Mouse (Mus musculus): ENCODE measurements around the gene Exoc1. TPM values are rescaled to one million over a fixed set of nuclear protein-coding genes. Genes with fewer than 3 reads are reported as not detected.

The Exoc1 gene
- polyA plus RNA-seq, 1 experiment from 2014 or later: 27.5 TPM

- 77% methylated on average over 2 of the region's 2 CpGs for WGBS
- Histone ChIP-seq H3K9ac (ENCODE audit: low read depth, low read length) (no peak overlapping the region), H3K36me3 (ENCODE audit: control insufficient read depth, insufficient read depth, low read length) (no peaks in the 10 kb centered on the region), H3K4me2 (ENCODE audit: low read depth, low read length) (no peak overlapping the region), H3K27me3 (replicated peaks; ENCODE audit: control insufficient read depth, insufficient read depth, low read length) (no peaks in the 10 kb centered on the region), H3K27ac (replicated peaks; ENCODE audit: low read depth, low read length) (no peak overlapping the region), H3K4me3 (ENCODE audit: low read depth, low read length) (no peak overlapping the region), H3K9me3 (ENCODE audit: control insufficient read depth, low read length) (no peaks in the 10 kb centered on the region), H3K4me1 (ENCODE audit: control insufficient read depth, insufficient read depth, low read length) (peaks cover 6% of the 10 kb centered on the region; the same call in 1 of the 2 replicates)
- DNase-seq (ENCODE audit: low spot score): no peak
- no peak for ATAC-seq (ENCODE audit: low read depth)
Measured at GRCm38 (mm10) chr5:76585378-76585777, 56.3 kb downstream of the Exoc1 start.

GRCm38 (mm10) chr5:76588551-76589283, 59.6 kb downstream of the Exoc1 start, which contains the start of gene Cep135:
Cep135 (plus strand) TSS chr5:76588698.
- Histone ChIP-seq H3K4me2 (ENCODE audit: low read depth, low read length) (peak within 1 kb of the TSS; percentile 66), H3K9me3 (ENCODE audit: control insufficient read depth, low read length) (no peaks in the 10 kb centered on the region), H3K4me3 (ENCODE audit: low read depth, low read length) (peak within 1 kb of the TSS; percentile 86), H3K27ac (replicated peaks; ENCODE audit: low read depth, low read length) (peak within 1 kb of the TSS; percentile 88), H3K4me1 (ENCODE audit: control insufficient read depth, insufficient read depth, low read length) (peaks cover 7% of the 10 kb centered on the region; the same call in 1 of the 2 replicates), H3K36me3 (ENCODE audit: control insufficient read depth, insufficient read depth, low read length) (peaks cover 19% of the 10 kb centered on the region), H3K27me3 (replicated peaks; ENCODE audit: control insufficient read depth, insufficient read depth, low read length) (no peaks in the 10 kb centered on the region), H3K9ac (ENCODE audit: low read depth, low read length) (peak within 1 kb of the TSS; percentile 90)
- ATAC-seq (ENCODE audit: low read depth) (peak; percentile 98), DNase-seq (ENCODE audit: low spot score) (peak; percentile 93)
- under 1% methylated on average over 27 of the region's 92 CpGs for WGBS

- H3K4me3 ChIP-seq (ENCODE audit: low read depth, low read length): peak overlapping the region; percentile 86
- H3K9ac ChIP-seq (ENCODE audit: low read depth, low read length): peak overlapping the region; percentile 90
- peak overlapping the region; percentile 66 for H3K4me2 ChIP-seq (ENCODE audit: low read depth, low read length)
- no peaks in the 10 kb centered on the region for H3K9me3 ChIP-seq (ENCODE audit: control insufficient read depth, low read length)
- peak overlapping the region; percentile 88 for H3K27ac ChIP-seq (replicated peaks; ENCODE audit: low read depth, low read length)
- H3K27me3 ChIP-seq (replicated peaks; ENCODE audit: control insufficient read depth, insufficient read depth, low read length): no peaks in the 10 kb centered on the region
- no peak for DNase-seq (ENCODE audit: low spot score)
- peaks cover 7% of the 10 kb centered on the region; the same call in 1 of the 2 replicates for H3K4me1 ChIP-seq (ENCODE audit: control insufficient read depth, insufficient read depth, low read length)
- peaks cover 25% of the 10 kb centered on the region for H3K36me3 ChIP-seq (ENCODE audit: control insufficient read depth, insufficient read depth, low read length)
- no peak for ATAC-seq (ENCODE audit: low read depth)
- 4% methylated on average over 7 of the region's 7 CpGs for WGBS
Measured at GRCm38 (mm10) chr5:76589311-76589710, 60.2 kb downstream of the Exoc1 start.

GRCm38 (mm10) chr5:76590009-76590408, 60.9 kb downstream of the Exoc1 start:
- ATAC-seq (ENCODE audit: low read depth): no peak
- peak overlapping the region; percentile 66; the same call in 1 of the 2 replicates for H3K4me2 ChIP-seq (ENCODE audit: low read depth, low read length)
- H3K9ac ChIP-seq (ENCODE audit: low read depth, low read length): no peak overlapping the region

GRCm38 (mm10) chr5:76591885-76592284, 62.8 kb downstream of the Exoc1 start:
- Histone ChIP-seq H3K27me3 (replicated peaks; ENCODE audit: control insufficient read depth, insufficient read depth, low read length) (no peaks in the 10 kb centered on the region), H3K27ac (replicated peaks; ENCODE audit: low read depth, low read length) (no peak overlapping the region), H3K9ac (ENCODE audit: low read depth, low read length) (no peak overlapping the region), H3K36me3 (ENCODE audit: control insufficient read depth, insufficient read depth, low read length) (peaks cover 49% of the 10 kb centered on the region), H3K4me2 (ENCODE audit: low read depth, low read length) (no peak overlapping the region), H3K4me1 (ENCODE audit: control insufficient read depth, insufficient read depth, low read length) (peaks cover 7% of the 10 kb centered on the region; the same call in 1 of the 2 replicates), H3K4me3 (ENCODE audit: low read depth, low read length) (no peak overlapping the region), H3K9me3 (ENCODE audit: control insufficient read depth, low read length) (no peaks in the 10 kb centered on the region)
- DNase-seq (ENCODE audit: low spot score): no peak
- WGBS: 59% methylated on average over 9 of the region's 9 CpGs
- ATAC-seq (ENCODE audit: low read depth): no peak

More at GRCm38 (mm10) chr5:76590009-76590408, 60.9 kb downstream of the Exoc1 start:
- Histone ChIP-seq H3K4me1 (ENCODE audit: control insufficient read depth, insufficient read depth, low read length) (peaks cover 7% of the 10 kb centered on the region; the same call in 1 of the 2 replicates), H3K36me3 (ENCODE audit: control insufficient read depth, insufficient read depth, low read length) (peaks cover 32% of the 10 kb centered on the region), H3K27ac (replicated peaks; ENCODE audit: low read depth, low read length) (no peak overlapping the region), H3K27me3 (replicated peaks; ENCODE audit: control insufficient read depth, insufficient read depth, low read length) (no peaks in the 10 kb centered on the region), H3K9me3 (ENCODE audit: control insufficient read depth, low read length) (no peaks in the 10 kb centered on the region), H3K4me3 (ENCODE audit: low read depth, low read length) (0 out of 2 replicates have a peak overlapping the region, but pooled peaks have one; percentile 86)
- DNase-seq (ENCODE audit: low spot score): no peak
- 83% methylated on average over 2 of the region's 2 CpGs for WGBS

GRCm38 (mm10) chr5:76609702-76610370, 80.7 kb downstream of the Exoc1 start:
- DNase-seq (ENCODE audit: low spot score): no peak
- 93% methylated on average over 8 of the region's 8 CpGs for WGBS
- Histone ChIP-seq H3K4me2 (ENCODE audit: low read depth, low read length) (no peak overlapping the region), H3K4me3 (ENCODE audit: low read depth, low read length) (no peak overlapping the region), H3K27ac (replicated peaks; ENCODE audit: low read depth, low read length) (no peak overlapping the region), H3K36me3 (ENCODE audit: control insufficient read depth, insufficient read depth, low read length) (peaks cover 79% of the 10 kb centered on the region), H3K9ac (ENCODE audit: low read depth, low read length) (no peak overlapping the region), H3K27me3 (replicated peaks; ENCODE audit: control insufficient read depth, insufficient read depth, low read length) (no peaks in the 10 kb centered on the region), H3K4me1 (ENCODE audit: control insufficient read depth, insufficient read depth, low read length) (no peaks in the 10 kb centered on the region), H3K9me3 (ENCODE audit: control insufficient read depth, low read length) (no peaks in the 10 kb centered on the region)
- no peak for ATAC-seq (ENCODE audit: low read depth)

GRCm38 (mm10) chr5:76612867-76613499, 83.9 kb downstream of the Exoc1 start:
- Histone ChIP-seq H3K9me3 (ENCODE audit: control insufficient read depth, low read length) (no peaks in the 10 kb centered on the region), H3K4me1 (ENCODE audit: control insufficient read depth, insufficient read depth, low read length) (no peaks in the 10 kb centered on the region), H3K27me3 (replicated peaks; ENCODE audit: control insufficient read depth, insufficient read depth, low read length) (no peaks in the 10 kb centered on the region), H3K9ac (ENCODE audit: low read depth, low read length) (no peak overlapping the region), H3K27ac (replicated peaks; ENCODE audit: low read depth, low read length) (no peak overlapping the region), H3K4me3 (ENCODE audit: low read depth, low read length) (no peak overlapping the region), H3K4me2 (ENCODE audit: low read depth, low read length) (no peak overlapping the region), H3K36me3 (ENCODE audit: control insufficient read depth, insufficient read depth, low read length) (peaks cover 78% of the 10 kb centered on the region)
- 69% methylated on average over 6 of the region's 6 CpGs for WGBS
- DNase-seq (ENCODE audit: low spot score) (peak; percentile 41), ATAC-seq (ENCODE audit: low read depth) (no peak)

GRCm38 (mm10) chr5:76615276-76615675, 86.2 kb downstream of the Exoc1 start:
- Histone ChIP-seq H3K4me3 (ENCODE audit: low read depth, low read length) (no peak overlapping the region), H3K9ac (ENCODE audit: low read depth, low read length) (no peak overlapping the region), H3K27me3 (replicated peaks; ENCODE audit: control insufficient read depth, insufficient read depth, low read length) (no peaks in the 10 kb centered on the region), H3K4me2 (ENCODE audit: low read depth, low read length) (no peak overlapping the region), H3K27ac (replicated peaks; ENCODE audit: low read depth, low read length) (no peak overlapping the region), H3K9me3 (ENCODE audit: control insufficient read depth, low read length) (no peaks in the 10 kb centered on the region), H3K36me3 (ENCODE audit: control insufficient read depth, insufficient read depth, low read length) (peaks cover 86% of the 10 kb centered on the region), H3K4me1 (ENCODE audit: control insufficient read depth, insufficient read depth, low read length) (no peaks in the 10 kb centered on the region)
- DNase-seq (ENCODE audit: low spot score): no peak
- 89% methylated on average over 8 of the region's 8 CpGs for WGBS
- ATAC-seq (ENCODE audit: low read depth): no peak
